Mouse (Mus musculus): Measurements from ENCODE around the gene Il23a.

GRCm38 (mm10) chr10:128302785-128303125, 4.2 kb upstream of the Il23a start:
- TF ChIP-seq CTCF (IDR thresholded peaks at IDR 0.05; ENCODE audit: low read depth, low read length) (no peak), POLR2A (IDR thresholded peaks at IDR 0.05; ENCODE audit: borderline replicate concordance, low read depth, low read length) (no peak)
